Mouse (Mus musculus): ENCODE results near the gene Fen1.
"Not testable (repeated sequence)": the region's sequence is repeated elsewhere in the genome, so short reads cannot be mapped to it uniquely, and the experiment has no call there.

The Fen1 gene

GRCm38 (mm10) chr19:10176941-10177372 is 27.0 kb downstream of the Fen1 start:
- no peak for DNase-seq (ENCODE audit: low read depth, low spot score)
- Histone ChIP-seq H3K27me3 (ENCODE audit: control insufficient read depth, insufficient read depth, low read length, poor library complexity, severe bottlenecking) (no peaks in the 10 kb centered on the region), H3K36me3 (ENCODE audit: control insufficient read depth, insufficient read depth, low read length, poor library complexity, severe bottlenecking) (no peaks in the 10 kb centered on the region)

GRCm38 (mm10) chr19:10176477-10176876 is 27.5 kb downstream of the Fen1 start:
- Histone ChIP-seq H3K27me3 (ENCODE audit: control insufficient read depth, insufficient read depth, low read length, poor library complexity, severe bottlenecking) (no peaks in the 10 kb centered on the region), H3K36me3 (ENCODE audit: control insufficient read depth, insufficient read depth, low read length, poor library complexity, severe bottlenecking) (no peaks in the 10 kb centered on the region)
- DNase-seq (ENCODE audit: low read depth, low spot score) = no peak

GRCm38 (mm10) chr19:10174956-10175355 is 29.0 kb downstream of the Fen1 start:
- Histone ChIP-seq H3K36me3 (ENCODE audit: control insufficient read depth, insufficient read depth, low read length, poor library complexity, severe bottlenecking) (no peaks in the 10 kb centered on the region), H3K27me3 (ENCODE audit: control insufficient read depth, insufficient read depth, low read length, poor library complexity, severe bottlenecking) (no peaks in the 10 kb centered on the region)
- DNase-seq (ENCODE audit: low read depth, low spot score) = no peak

GRCm38 (mm10) chr19:10173844-10174539 is 30.0 kb downstream of the Fen1 start:
- H3K36me3 ChIP-seq (ENCODE audit: control insufficient read depth, insufficient read depth, low read length, poor library complexity, severe bottlenecking) = no peaks in the 10 kb centered on the region
- DNase-seq (ENCODE audit: low read depth, low spot score) = peak; percentile 38

GRCm38 (mm10) chr19:10173116-10173718 is 30.8 kb downstream of the Fen1 start:
- no peaks in the 10 kb centered on the region for H3K36me3 ChIP-seq (ENCODE audit: control insufficient read depth, insufficient read depth, low read length, poor library complexity, severe bottlenecking)
- DNase-seq (ENCODE audit: low read depth, low spot score) = peak; percentile 13
- no peaks in the 10 kb centered on the region for H3K27me3 ChIP-seq (ENCODE audit: control insufficient read depth, insufficient read depth, low read length, poor library complexity, severe bottlenecking)

More at GRCm38 (mm10) chr19:10173844-10174539, 30.0 kb downstream of the Fen1 start:
- H3K27me3 ChIP-seq (ENCODE audit: control insufficient read depth, insufficient read depth, low read length, poor library complexity, severe bottlenecking) = no peaks in the 10 kb centered on the region

GRCm38 (mm10) chr19:10171846-10172245 is 32.1 kb downstream of the Fen1 start:
- Histone ChIP-seq H3K27me3 (ENCODE audit: control insufficient read depth, insufficient read depth, low read length, poor library complexity, severe bottlenecking) (no peaks in the 10 kb centered on the region), H3K36me3 (ENCODE audit: control insufficient read depth, insufficient read depth, low read length, poor library complexity, severe bottlenecking) (no peaks in the 10 kb centered on the region)
- peak; percentile 9 for DNase-seq (ENCODE audit: low read depth, low spot score)

GRCm38 (mm10) chr19:10171359-10171758 is 32.6 kb downstream of the Fen1 start:
- DNase-seq (ENCODE audit: low read depth, low spot score) = no peak
- Histone ChIP-seq H3K27me3 (ENCODE audit: control insufficient read depth, insufficient read depth, low read length, poor library complexity, severe bottlenecking) (no peaks in the 10 kb centered on the region), H3K36me3 (ENCODE audit: control insufficient read depth, insufficient read depth, low read length, poor library complexity, severe bottlenecking) (no peaks in the 10 kb centered on the region)

- no peak for DNase-seq (ENCODE audit: low read depth, low spot score)
- H3K36me3 ChIP-seq (ENCODE audit: control insufficient read depth, insufficient read depth, low read length, poor library complexity, severe bottlenecking) = no peaks in the 10 kb centered on the region
- H3K27me3 ChIP-seq (ENCODE audit: control insufficient read depth, insufficient read depth, low read length, poor library complexity, severe bottlenecking) = no peaks in the 10 kb centered on the region
Measured at GRCm38 (mm10) chr19:10170466-10170865, 33.5 kb downstream of the Fen1 start.

- not testable (repeated sequence) for DNase-seq (ENCODE audit: low read depth, low spot score); H3K27me3 ChIP-seq (ENCODE audit: control insufficient read depth, insufficient read depth, low read length, poor library complexity, severe bottlenecking); H3K36me3 ChIP-seq (ENCODE audit: control insufficient read depth, insufficient read depth, low read length, poor library complexity, severe bottlenecking)
Measured at GRCm38 (mm10) chr19:10169692-10170330, 34.2 kb downstream of the Fen1 start.

- DNase-seq (ENCODE audit: low read depth, low spot score) = no peak
- Histone ChIP-seq H3K27me3 (ENCODE audit: control insufficient read depth, insufficient read depth, low read length, poor library complexity, severe bottlenecking) (no peaks in the 10 kb centered on the region), H3K36me3 (ENCODE audit: control insufficient read depth, insufficient read depth, low read length, poor library complexity, severe bottlenecking) (no peaks in the 10 kb centered on the region)
Measured at GRCm38 (mm10) chr19:10169179-10169578, 34.8 kb downstream of the Fen1 start.

- no peak for DNase-seq (ENCODE audit: low read depth, low spot score)
- Histone ChIP-seq H3K27me3 (ENCODE audit: control insufficient read depth, insufficient read depth, low read length, poor library complexity, severe bottlenecking) (no peaks in the 10 kb centered on the region), H3K36me3 (ENCODE audit: control insufficient read depth, insufficient read depth, low read length, poor library complexity, severe bottlenecking) (no peaks in the 10 kb centered on the region)
Measured at GRCm38 (mm10) chr19:10168441-10168840, 35.5 kb downstream of the Fen1 start.

GRCm38 (mm10) chr19:10167951-10168350 is 36.0 kb downstream of the Fen1 start:
- no peaks in the 10 kb centered on the region for H3K36me3 ChIP-seq (ENCODE audit: control insufficient read depth, insufficient read depth, low read length, poor library complexity, severe bottlenecking)
- no peak for DNase-seq (ENCODE audit: low read depth, low spot score)
- H3K27me3 ChIP-seq (ENCODE audit: control insufficient read depth, insufficient read depth, low read length, poor library complexity, severe bottlenecking) = no peaks in the 10 kb centered on the region

GRCm38 (mm10) chr19:10167112-10167511 is 36.9 kb downstream of the Fen1 start:
- DNase-seq (ENCODE audit: low read depth, low spot score) = no peak

GRCm38 (mm10) chr19:10165928-10166327 is 38.0 kb downstream of the Fen1 start:
- H3K27me3 ChIP-seq (ENCODE audit: control insufficient read depth, insufficient read depth, low read length, poor library complexity, severe bottlenecking); DNase-seq (ENCODE audit: low read depth, low spot score); H3K36me3 ChIP-seq (ENCODE audit: control insufficient read depth, insufficient read depth, low read length, poor library complexity, severe bottlenecking): not testable (repeated sequence)

More at GRCm38 (mm10) chr19:10167112-10167511, 36.9 kb downstream of the Fen1 start:
- H3K27me3 ChIP-seq (ENCODE audit: control insufficient read depth, insufficient read depth, low read length, poor library complexity, severe bottlenecking) = no peaks in the 10 kb centered on the region
- no peaks in the 10 kb centered on the region for H3K36me3 ChIP-seq (ENCODE audit: control insufficient read depth, insufficient read depth, low read length, poor library complexity, severe bottlenecking)

GRCm38 (mm10) chr19:10163896-10164295 is 40.1 kb downstream of the Fen1 start:
- H3K27me3 ChIP-seq (ENCODE audit: control insufficient read depth, insufficient read depth, low read length, poor library complexity, severe bottlenecking) = no peaks in the 10 kb centered on the region
- no peak for DNase-seq (ENCODE audit: low read depth, low spot score)

More at GRCm38 (mm10) chr19:10163896-10164295, 40.1 kb downstream of the Fen1 start:
- no peaks in the 10 kb centered on the region for H3K36me3 ChIP-seq (ENCODE audit: control insufficient read depth, insufficient read depth, low read length, poor library complexity, severe bottlenecking)
